Mouse (Mus musculus) embryo, embryonic 10 days (tissue): Measurements from ENCODE around the gene Lgals2.
"Not testable (repeated sequence)": the region's sequence is repeated elsewhere in the genome, so short reads cannot be mapped to it uniquely, and the experiment has no call there.

Source experiments
- DNase-seq: peaks from one replicate; pipeline ENCODE4 v3.0.0-alpha.2; 2015; ENCODE audit warnings: low spot score

Gene Lgals2

DNA sequence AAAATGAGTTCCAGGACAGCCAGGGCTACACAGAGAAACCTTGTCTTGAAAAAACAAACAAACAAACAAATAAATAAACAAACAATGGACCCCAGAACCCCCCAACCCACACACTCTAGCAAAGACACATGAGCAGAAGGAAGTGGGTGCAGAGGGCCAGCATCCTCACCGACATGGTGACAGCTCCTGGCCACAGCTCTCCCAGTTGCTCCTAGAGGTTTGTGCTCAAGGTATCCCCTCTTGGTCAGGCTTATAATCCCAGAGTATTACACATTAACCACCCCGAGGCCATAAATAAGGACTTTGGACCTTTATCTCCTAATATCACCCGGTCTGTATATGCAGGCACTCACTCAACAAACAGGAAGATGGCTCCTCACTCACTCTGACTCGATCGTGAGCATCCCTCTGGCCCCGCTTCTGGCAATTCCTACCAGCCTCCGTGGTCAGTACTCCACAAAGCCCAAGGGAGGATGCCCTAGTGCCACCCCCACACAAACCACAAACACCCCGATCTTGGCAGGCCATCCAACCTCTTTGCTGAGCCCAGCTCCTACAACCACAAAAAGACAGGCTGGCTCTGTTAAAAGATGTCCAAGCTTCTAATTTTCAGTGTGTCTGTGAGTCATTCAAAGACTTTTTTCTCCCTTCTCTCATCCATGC, at the start of gene Lgals2:
Lgals2 (minus strand) TSS at position 227 of the 663 bp plus-strand sequence.
- DNase-seq, result no peak

DNA sequence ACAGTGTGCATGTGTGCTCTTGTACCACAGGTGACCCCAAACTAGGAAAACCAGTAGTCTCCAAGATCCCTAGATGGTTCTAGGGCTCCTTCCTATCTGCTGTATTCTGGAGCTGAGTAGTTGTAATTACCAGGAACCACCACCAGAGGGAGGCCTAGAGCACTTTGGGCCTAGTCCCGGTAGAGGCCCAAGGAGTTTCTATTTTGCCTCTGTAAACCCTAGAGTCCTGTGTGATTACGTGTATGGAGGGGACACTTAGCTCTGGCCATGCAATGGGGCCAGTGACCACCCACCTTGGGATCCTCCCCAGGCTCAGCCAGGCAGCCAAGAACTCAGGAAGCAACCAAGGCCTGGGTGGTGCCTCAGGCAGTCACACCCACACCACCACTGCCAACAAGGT, 47.9 kb upstream of the Lgals2 start:
- DNase-seq, result peak; percentile 88

DNA sequence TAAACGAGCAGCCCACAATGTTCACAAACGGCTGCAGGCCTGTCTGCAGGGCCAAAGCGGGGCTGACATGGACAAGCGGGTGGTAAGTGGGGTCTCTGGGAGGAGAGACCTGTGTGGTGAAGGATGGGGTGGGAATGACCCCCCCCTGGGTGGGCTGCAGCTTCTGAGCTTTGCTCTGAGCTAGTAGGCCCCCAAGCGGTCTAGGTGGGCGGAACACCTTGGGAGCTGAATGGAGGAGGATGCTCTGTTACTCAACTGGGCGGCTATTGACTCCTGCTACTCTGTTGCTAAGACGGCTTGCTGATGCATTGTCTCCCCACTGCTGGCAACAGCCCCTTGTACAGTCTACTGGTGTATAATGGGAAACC, 46.1 kb upstream of the Lgals2 start:
- DNase-seq, result no peak

DNA sequence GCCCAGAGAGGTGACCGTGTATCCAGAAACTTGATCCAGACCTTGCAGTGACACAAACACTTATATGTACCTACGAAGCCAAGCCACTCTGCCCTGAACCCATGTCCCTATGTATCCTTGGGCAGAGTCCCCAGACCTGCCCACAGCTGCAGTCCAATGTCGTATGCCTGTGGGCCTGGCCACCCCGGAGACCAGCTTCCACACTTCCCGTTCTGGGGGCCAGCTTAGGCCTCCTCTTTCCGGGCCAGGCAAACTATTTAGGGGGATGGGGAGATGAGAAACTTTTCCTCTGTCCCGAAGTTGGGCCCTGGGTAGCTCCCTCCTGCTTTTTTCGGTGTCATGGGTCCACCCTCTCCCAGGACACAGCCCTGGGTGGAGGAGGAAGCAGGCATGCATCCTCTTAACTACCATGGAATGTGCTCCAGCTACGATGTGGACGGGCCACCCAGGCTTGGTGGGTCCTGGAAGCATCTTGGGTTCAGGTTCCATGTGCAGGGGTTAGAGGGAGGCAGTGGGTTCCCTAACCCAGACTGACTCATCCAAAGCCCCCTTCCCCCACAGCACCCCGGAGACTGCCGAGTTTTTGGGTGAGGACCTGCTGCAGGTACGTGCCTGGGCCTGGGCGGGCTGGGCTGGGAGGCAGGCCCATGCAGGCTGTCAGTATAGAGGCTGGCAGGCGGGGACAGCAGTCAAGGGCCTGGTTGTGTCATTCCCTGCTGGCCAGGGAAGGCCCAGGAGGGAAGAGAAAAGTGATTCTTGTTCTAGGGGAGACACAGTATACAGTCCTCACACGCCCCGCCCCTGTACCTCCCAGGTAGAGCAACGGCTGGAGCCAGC, 45.5 kb upstream of the Lgals2 start:
- no peak for DNase-seq

DNA sequence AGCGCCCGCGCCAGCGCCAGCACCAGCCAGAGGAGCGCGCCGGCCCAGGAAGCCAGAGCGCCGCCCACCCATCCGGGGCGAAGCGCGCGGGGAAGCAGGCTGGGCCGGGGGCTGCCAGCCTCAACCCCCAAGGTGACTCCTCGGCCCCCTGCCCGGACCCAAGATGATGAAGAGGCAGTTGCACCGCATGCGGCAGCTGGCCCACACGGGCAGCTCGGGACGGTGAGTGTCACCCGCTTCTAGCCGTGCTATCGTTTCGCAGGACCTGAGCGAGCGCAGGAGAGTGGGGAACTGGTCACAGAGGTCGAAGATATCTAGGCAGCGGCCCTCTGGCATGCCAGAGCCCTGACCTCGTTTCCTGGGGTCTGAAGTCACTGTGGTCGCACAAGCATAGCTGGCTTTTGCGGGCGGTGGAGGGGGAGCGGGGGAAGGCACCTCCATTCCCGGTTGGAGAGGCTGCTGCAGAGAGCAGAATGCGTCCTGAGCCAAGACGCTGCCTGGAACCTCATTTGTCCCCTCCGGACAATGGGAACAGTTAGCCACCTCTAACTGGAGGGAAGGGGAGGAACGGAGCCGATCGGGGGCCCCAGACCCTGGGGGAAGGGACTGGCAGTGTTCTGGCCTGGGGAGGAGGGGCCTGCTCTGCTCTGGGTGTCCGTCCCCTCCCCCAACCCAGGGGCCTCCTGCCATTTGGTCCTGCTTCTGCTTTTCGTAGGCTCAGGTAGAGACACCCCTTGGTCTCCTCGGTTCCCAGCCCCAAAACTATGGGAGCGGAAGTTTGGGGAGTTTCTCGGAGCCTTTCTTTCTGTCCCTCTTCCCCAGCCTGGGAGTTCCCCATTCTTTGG, 44.6 kb upstream of the Lgals2 start, which contains the start of gene Sh3bp1:
Sh3bp1 (plus strand) TSS at position 29 of the 845 bp plus-strand sequence.
- DNase-seq, result peak; percentile 74

DNA sequence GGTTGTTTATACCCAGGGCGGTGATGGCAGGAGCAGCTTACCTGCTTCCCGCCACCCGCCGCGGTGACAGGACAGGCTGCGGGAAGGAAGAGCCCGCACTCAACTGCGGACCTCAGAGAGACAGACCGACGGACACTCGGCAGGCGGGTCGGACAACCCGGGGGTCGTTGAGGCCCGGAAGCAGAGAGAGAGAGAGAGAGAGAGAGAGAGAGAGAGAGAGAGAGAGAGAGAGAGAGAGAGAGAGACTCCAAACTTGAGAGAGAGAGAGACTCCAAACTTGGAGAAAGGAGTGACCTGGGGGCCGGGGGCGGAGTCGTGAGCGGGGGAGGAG, 44.0 kb upstream of the Lgals2 start, which contains the start of gene Gm49510:
Gm49510 (plus strand) TSS at position 259 of the 331 bp plus-strand sequence.
- no peak for DNase-seq

DNA sequence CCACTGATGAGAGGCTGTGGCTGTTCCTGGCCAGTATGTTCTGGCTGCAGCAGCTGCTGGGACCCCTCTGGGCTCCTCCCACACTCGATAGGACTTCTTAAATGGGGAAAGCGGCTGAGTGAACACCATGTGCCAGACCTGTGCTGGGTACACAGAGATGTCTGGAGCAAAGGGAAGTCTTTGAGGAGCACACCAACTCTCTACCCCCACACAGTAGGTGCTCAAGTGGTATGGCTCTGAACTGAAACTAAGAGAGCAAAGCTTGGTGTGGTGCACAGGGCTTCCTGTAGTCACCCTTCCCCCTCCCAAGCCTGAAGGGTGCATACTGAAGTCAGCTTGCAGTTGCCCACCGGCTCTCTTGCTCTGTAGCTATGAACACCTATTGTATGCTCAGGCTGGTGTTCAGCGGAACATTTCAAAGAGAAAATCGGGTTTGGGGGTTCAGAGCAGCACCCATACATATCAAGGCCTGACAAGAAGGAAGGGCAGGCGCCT, 43.2 kb upstream of the Lgals2 start:
- no peak for DNase-seq

DNA sequence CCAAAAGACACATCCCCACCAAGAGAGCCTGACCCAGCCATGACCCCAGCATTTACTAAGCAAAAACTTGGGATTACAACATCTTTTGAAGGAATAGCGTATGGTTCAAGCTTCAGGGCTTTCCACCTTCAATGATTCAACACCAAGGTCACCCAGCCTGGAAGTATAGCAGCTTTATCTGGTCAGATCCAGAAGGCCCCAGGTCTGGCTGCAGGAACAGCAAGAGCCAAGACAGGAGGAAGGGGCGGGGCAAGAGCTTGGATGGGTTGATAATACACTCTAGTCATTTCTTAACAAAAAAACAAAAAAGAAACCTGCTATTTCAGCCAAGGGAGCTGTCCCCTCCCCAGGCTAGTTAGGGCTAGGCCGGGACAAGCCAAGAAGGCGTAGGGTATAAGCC, 42.2 kb upstream of the Lgals2 start:
- no peak for DNase-seq

DNA sequence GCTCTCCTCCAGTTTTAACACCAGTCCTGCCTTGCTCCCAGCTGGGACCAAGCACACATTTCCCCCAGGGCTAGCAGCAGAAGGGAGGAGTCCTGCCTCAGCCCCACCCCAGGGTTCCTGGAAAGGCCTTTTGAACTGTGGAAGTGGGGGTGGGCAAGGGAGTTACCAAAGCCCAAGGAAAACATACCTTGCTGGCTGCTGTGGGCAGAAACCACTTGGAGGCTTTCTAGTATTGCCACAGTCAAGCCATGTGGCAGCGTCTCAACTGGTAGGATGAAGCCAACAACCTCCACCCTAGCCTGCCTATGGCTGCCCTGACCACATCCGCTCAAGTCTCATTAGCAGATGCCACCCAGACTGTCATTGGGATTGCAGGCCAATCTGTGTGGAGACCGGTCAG, 40.8 kb upstream of the Lgals2 start:
- no peak for DNase-seq

DNA sequence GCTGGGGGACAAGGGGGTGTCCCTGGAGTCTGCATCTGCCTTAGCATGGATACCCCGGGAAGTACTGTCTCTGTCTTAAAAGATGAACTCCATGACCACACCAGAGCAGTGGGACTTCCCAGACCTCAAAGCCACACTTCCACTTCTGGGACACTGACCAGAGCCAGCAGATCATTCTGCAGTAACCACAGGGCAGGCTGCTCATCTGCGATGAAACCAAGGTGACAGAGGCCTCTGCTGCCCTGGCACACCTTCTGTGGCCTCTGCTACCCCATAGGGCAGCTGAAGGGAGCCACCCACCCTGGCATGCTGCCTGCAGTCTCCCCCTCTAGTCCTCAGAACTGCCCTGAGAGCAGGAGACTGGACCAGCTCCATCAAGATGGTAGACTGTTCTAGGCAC, 40.4 kb upstream of the Lgals2 start:
- DNase-seq, result no peak

DNA sequence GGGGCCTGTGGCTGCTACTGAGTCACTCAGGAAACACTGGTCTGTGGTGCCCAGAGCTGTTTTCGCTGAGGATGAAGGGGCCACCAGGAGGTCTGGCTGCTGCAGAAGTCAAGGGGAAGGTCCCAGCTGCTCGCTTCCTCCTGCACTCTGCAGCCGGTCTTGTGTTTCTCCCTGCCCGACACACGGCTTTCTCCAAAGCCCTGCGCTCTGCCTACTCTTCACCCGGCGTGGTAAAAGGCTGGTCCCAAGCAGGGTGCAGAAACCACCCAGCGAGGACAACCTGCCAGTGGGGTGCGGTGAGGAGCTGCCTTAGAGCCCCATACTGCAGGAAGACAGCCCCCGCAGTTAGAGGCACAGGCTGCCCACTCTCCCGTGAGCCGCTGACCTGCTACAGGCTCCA, 39.4 kb upstream of the Lgals2 start:
- no peak for DNase-seq

DNA sequence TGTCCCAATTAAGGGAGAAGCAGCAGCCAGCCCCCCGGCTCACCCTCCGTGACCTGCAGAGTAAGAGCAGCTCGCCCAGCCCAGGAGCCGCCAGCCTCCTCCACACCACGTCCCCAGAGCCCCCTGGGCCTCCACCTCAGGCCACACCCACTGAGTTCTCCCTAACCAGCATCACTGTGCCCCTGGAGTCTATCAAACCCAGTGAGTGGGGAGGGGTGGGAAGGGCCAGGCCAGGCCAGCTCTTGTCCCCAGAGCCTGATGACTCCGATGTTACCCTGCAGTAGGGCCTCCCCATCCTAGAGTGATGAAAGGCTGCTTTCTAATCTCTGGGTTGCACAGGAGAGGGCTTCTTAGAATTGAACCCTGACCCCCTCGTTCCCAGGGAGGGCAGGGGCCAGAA, 37.1 kb upstream of the Lgals2 start:
- DNase-seq, result no peak

DNA sequence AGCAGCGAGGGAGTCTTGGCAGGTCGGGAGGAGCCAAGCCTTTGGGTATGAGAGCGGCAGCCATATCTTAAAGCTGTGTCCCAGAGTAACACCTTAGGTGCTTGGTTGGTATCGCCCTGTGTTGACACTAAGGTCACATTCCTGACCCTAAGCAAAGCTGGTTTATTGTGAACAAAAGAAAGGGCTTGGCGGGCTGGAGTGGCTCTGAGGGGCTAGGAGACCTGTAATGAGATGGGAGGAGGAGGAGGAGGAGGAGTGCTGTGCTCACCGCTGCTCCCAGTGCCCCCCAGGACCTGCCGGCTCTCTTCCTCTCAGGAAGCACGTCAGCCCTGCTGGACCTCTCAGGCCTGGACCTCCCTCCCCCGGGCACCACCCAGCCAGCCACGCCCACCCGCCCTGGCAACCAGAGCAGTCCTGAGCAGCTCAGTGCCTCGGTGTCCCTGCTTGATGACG, 34.1 kb upstream of the Lgals2 start:
- DNase-seq, result peak; percentile 63

DNA sequence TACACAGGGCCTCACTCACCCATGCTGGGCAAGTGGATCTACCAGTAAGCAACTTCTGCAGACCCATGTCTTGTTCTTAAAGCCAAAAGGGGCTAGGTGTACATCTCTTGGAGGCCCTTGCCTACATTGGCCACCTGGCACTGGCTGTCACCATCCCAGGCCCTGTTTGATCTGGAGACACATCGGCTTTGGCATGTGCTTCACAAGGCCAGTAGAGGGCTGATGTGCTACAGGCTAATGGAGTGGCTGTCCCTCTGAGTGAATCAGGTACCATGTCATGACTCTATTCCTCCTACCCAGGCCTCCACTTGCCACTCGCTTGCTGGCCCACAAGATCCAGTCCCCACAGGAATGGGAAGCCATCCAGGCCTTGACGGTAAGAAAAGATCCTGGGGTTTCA, 26.5 kb upstream of the Lgals2 start:
- DNase-seq, result no peak

DNA sequence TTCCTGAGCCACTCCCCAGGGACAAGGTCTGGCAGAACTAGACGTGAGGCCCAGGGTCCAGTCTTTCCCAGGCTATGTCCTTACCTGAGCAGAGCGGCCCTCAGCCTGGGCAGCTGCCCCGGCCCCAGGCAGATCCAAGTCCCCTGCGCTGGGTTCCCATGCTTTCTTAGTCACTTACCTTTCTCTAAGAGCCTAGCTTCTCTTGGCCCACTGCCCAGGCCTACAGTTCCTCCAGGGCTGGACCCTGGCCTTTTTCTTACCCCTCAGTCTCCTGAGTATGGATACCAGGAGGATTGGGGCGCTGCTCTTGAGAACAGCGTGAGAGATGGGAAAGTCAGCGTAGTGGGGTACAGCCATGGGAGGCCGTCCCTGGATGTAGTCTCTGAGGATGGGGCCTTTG, 25.1 kb upstream of the Lgals2 start:
- no peak for DNase-seq

DNA sequence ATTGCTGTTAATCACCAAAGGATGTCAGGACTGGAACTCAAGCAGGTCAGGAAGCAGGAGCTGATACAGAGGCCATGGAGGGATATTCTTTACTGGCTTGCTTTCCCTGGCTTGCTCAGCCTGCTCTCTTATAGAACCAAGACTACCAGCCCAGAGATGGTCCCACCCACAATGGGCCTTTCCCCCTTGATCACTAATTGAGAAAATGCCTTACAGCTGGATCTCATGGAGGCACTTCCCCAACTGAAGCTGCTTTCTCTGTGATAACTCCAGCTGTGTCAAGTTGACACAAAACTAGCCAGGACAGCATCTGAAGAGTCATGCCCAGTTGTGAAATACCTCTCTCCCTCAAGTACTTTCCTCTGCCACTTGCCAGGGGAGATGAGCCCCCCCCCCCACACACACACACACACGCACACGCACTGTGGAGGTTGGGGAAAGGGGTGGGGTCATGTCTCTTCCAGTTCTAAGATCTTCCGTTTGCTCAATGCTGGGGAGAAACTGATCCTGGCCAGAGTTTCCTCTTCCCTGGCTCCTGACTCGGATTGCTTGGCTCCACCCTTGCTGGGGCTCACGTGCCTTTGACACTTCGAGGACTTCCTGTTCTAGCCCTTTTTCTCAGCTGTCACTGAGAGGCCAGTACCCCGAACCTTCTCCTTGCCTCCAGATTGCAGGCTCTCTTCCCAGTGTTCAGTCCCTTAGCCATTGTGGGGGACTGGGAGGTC, 23.6 kb upstream of the Lgals2 start:
- not testable (repeated sequence) for DNase-seq

DNA sequence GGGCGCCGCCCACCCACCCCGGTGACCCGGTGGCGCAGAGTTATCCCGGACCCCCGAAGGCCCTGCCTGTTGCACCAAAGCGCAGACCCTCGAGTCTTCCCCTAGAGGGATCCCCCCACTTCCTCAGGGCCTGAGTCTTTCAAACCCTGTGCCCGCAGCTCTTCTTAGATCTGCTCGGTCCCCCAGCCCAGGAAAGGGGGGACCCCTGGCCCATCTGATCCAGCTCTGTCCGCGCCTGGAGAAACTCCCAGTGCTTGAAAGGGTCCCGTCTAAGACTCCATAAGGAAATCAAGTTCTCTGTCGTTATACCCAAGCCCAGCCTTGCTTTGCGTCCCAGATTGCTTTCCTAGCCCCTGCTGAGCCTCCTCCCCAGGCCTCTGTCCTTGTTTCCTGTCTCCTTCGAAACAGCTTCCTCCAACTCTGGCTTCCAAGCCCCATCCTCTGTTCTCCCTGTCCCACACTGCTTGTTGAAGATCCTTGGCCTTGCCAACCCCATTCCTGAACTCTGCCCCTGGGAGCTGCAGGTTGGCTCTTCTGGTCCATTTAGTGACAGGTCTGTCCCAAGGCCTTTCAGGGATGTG, 22.6 kb upstream of the Lgals2 start:
- no peak for DNase-seq

DNA sequence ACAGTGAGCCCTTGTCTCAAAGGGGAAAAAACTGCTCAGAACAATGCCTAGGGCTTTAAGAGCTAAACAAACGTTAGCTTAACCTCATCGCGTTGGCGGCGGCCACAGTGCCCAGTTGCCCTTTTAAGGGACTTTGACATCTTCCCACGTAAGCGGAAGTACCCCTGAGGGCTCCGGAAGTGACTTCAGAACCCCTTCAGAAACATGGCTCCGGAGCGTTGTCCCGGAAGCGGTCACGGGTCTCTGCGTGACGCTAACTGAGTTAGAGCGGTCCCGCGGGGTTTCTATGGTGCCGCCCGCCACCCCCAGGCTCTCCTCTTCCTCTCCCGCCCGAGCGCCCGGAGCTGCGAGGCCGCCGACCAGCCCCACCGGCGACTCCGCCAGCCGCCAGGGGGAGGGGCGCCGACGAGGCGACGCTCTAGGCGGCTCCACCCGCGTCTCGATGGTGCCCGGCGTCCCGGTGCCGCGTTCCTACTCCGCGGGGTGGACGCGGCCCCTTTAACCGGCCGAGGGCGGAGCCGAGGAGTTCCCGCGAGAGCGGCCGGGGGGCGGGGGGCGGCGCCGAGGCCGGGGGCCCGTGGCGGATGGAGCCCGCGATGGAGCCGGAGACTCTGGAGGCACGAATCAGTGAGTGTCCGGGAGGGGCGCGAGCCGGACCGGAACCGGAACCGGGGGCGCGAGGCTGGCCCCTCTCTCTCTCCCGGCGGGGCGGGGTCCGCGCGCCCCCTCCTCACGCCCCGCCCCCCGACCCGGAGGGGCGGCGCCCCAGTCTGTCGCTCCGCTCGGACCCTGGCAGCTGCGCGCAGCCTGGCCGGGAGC, 21.9 kb upstream of the Lgals2 start, which contains the start of gene Gga1:
Gga1 (plus strand) TSS at position 200 of the 819 bp plus-strand sequence.
- peak; percentile 97 for DNase-seq

DNA sequence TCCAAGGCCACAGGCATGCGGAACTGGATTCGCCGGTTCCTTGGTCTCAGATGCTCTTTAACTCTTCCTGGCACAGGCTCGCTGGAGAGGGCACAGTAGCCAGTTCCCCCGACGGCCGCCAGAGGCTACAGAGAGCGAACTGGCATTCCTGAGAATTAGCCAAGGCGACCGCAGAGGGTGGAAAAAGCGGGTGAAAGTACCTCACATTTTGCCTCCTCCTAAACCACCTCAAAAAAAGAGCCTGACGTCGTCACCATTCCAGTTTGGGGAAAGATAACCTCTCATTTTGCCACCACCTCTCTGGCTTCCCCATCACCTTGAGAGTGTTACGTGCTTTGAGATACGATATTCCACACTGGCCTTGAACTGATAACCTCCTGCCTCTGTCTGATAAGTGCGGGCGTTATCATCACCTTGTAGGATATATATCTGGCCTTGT, 20.9 kb upstream of the Lgals2 start:
- peak; percentile 91 for DNase-seq

DNA sequence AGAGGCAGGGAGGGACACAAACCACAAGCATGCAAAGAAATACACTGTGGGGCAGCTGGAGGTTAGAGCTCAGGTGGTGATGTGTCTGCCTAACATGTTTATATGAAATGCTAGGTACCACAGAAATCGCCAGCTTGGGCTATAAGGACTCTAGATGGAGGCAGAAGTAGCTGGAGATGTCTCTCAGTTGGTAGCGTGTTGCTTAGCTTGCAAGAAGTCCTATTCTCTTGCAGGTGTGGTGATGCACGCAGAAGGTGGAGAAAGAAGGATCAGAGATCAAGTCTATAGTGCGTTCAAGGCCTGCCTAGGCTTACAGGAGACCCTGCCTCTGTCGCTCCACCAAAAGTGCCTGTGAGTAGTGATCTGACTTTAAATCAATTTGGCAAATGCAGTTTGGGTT, 20.2 kb upstream of the Lgals2 start:
- DNase-seq, result no peak
